In the genomic region with DNA sequence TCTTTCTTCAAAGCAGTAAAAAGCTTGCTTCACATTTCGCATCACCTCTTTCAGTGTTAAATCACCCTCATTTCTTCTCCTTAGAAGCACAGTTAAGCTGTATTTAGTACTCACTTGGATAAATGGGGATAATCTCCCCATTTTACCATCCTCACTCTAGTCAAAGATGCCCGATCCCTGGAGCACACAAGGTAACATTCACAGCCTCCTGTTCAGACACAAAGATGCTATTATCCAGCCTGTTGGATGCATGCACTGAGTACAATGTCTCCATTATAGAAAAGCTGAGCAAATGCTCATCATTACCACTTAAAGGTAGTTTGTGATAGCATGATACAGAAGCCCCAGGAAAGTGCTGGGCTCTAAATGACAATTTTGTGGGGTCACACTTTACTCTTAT, we compare ENCODE assay signal across 20 mouse cellular contexts.
"Had no signal": no experiment of that assay in that cellular context is flagged by ENCODE, and none has a peak within 500 bp of the region (broad histone marks: within the 10 kb centered on the region; RNA-seq: fewer than 3 reads in every experiment).

No protein-coding gene starts in this region.

- H3K4me1 ChIP-seq: limb, embryonic 12.5 days; limb, embryonic 15.5 days; midbrain, embryonic 15.5 days; neural tube, embryonic 13.5 days; stomach, embryonic 15.5 days had no signal

- DNase-seq: kidney, adult 9 months; kidney, postnatal 14 days; kidney, postnatal 4 days; left cerebral cortex, postnatal 4 days; liver, postnatal 0 days; lung, embryonic 14.5 days; retina, postnatal 1 day; right cerebral cortex, postnatal 25 days; spleen, adult 18-20 months; thymus, postnatal 25 days had no signal

- ATAC-seq: liver, postnatal 0 days; lung, postnatal 0 days; midbrain, embryonic 15.5 days had no signal

- H3K36me3 ChIP-seq: limb, embryonic 12.5 days; limb, embryonic 15.5 days; midbrain, embryonic 15.5 days; neural tube, embryonic 13.5 days; stomach, embryonic 15.5 days had no signal

- H3K4me2 ChIP-seq: limb, embryonic 12.5 days; limb, embryonic 15.5 days; liver, embryonic 11.5 days; lung, embryonic 14.5 days; midbrain, embryonic 15.5 days; neural tube, embryonic 13.5 days; stomach, embryonic 15.5 days had no signal

- H3K27ac ChIP-seq: limb, embryonic 12.5 days; limb, embryonic 15.5 days; liver, embryonic 14.5 days; macrophage; midbrain, embryonic 15.5 days; neural tube, embryonic 13.5 days; stomach, embryonic 15.5 days had no signal

- H3K4me3 ChIP-seq: limb, embryonic 12.5 days; limb, embryonic 15.5 days; midbrain, embryonic 15.5 days; myocyte; neural tube, embryonic 13.5 days; stomach, embryonic 15.5 days had no signal

- H3K9me3 ChIP-seq: limb, embryonic 12.5 days; limb, embryonic 15.5 days; midbrain, embryonic 15.5 days; neural tube, embryonic 13.5 days; stomach, embryonic 15.5 days had no signal

- H3K27me3 ChIP-seq: limb, embryonic 12.5 days; limb, embryonic 15.5 days; midbrain, embryonic 15.5 days; neural tube, embryonic 13.5 days; stomach, embryonic 15.5 days had no signal

- H3K9ac ChIP-seq: limb, embryonic 12.5 days; limb, embryonic 15.5 days; liver, embryonic 14.5 days; liver, postnatal 0 days; lung, embryonic 14.5 days; midbrain, embryonic 15.5 days; neural tube, embryonic 13.5 days; stomach, embryonic 15.5 days had no signal
